Mouse (Mus musculus) liver, postnatal 0 days (tissue): Measurements from ENCODE around the gene Cdh23.

ENCODE experiments used
- CTCF ChIP-seq: sonication (generic); IDR thresholded peaks from 2 replicates; pipeline ENCODE4 v1.5.1; 2016; ENCODE audit warnings: antibody characterized with exemption, low read depth
- EP300 ChIP-seq: IDR thresholded peaks from 2 replicates; pipeline ENCODE4 v1.6.1; 2016; ENCODE audit warnings: antibody characterized with exemption, low read depth, mild to moderate bottlenecking

GRCm38 (mm10) chr10:60278006-60278399, 418.3 kb downstream of the Cdh23 start:
- TF ChIP-seq CTCF (no peak), EP300 (no peak)
